Mouse (Mus musculus) small intestine, adult 2 months (tissue): ENCODE data around the gene Sik1.

Experiments
- CTCF ChIP-seq: fragments of 200-500 bp; IDR thresholded peaks from 2 replicates; pipeline ENCODE4 v1.5.1; 2012; ENCODE audit warnings: low read depth, mild to moderate bottlenecking, control low read depth, inconsistent platforms, low read length, moderate library complexity, mixed read lengths; ENCODE audit not compliant: insufficient replicate concordance, insufficient read length; ENCODE audit errors: extremely low read depth
- POLR2A ChIP-seq: fragments of 200-500 bp; IDR thresholded peaks from 2 replicates; pipeline ENCODE4 v1.6.1; 2012; ENCODE audit warnings: low read depth, mild to moderate bottlenecking, control low read depth, inconsistent platforms, low read length, moderate library complexity

DNA sequence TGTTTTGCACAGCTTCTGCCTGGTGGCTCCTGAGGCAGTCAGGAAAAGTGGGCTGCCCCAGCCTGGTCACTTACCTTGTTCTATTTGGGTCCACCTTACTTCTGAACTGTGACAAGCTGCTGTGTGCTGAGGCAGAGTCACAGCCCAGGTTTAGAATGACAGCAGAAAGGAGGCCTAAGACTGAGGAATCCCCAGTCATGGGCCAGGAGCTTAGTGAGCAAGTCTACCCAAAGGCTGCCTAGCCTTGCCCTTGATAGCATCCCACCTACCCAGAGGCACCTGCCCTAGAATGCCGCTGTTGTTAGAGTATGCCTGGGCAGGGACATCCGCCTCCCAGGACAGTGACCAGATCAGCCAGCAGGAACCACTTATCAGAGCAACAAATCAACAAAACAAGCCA lies 3.2 kb upstream of the Sik1 start:
- TF ChIP-seq CTCF (no peak), POLR2A (no peak)
